Comparison of ENCODE assay signal across 8 mouse cellular contexts in genomic region chr3:41565410-41565823, GRCm38 (mm10). TPM values are rescaled to one million over a fixed set of nuclear protein-coding genes. Genes with fewer than 3 reads are reported as not detected.
A peak's percentile ranks its signal among the peaks of the same experiment; 100 is the strongest.
DNase-seq lines count a peak whose midpoint lies in the region; ATAC-seq and TF ChIP-seq lines count a peak whose summit lies in the region.

No protein-coding gene starts in this region.

- peak overlapping the region; percentile 38; the same call in 1 of the 2 replicates for H3K27ac ChIP-seq in brown adipose tissue, adult 24 weeks (replicated peaks; ENCODE audit: low read depth, low read length)
- H3K27ac ChIP-seq in heart, embryonic 14.5 days (replicated peaks in 1 of 2; ENCODE audit: control insufficient read depth in 1 of 2, insufficient read depth in 1 of 2, low read depth in 2 of 2, low read length in 2 of 2) = peak overlapping the region; percentile 89 to 98
- peak overlapping the region; percentile 96 for H3K27ac ChIP-seq in liver, embryonic 13.5 days
- H3K27ac ChIP-seq in stomach, embryonic 15.5 days = peak overlapping the region; percentile 92

- peak overlapping the region; percentile 82 for H3ac ChIP-seq in C2C12 (ENCODE audit: control insufficient read depth, insufficient read length, low read depth)

- peak overlapping the region; percentile 92 for H3K9ac ChIP-seq in heart, embryonic 14.5 days (ENCODE audit: low read length)
- peak overlapping the region; percentile 96 for H3K9ac ChIP-seq in liver, embryonic 13.5 days
- H3K9ac ChIP-seq in stomach, embryonic 15.5 days = peak overlapping the region; percentile 85

- peak; percentile 92 for DNase-seq in kidney, postnatal 14 days
- peak; percentile 80 for DNase-seq in liver, embryonic 13.5 days
- DNase-seq in neural tube, embryonic 10.5 days (ENCODE audit: extremely low spot score, low spot score) = peak; percentile 85

- no peaks in the 10 kb centered on the region for H3K27me3 ChIP-seq in C2C12 (ENCODE audit: control insufficient read depth, insufficient read depth, insufficient read length)
- no peaks in the 10 kb centered on the region for H3K27me3 ChIP-seq in heart, embryonic 14.5 days (ENCODE audit: control insufficient read depth, insufficient read depth, low read length)
- no peaks in the 10 kb centered on the region for H3K27me3 ChIP-seq in liver, embryonic 13.5 days
- no peaks in the 10 kb centered on the region for H3K27me3 ChIP-seq in stomach, embryonic 15.5 days (replicated peaks)

- H3K9me3 ChIP-seq in heart, embryonic 14.5 days (ENCODE audit: control insufficient read depth, low read length) = no peaks in the 10 kb centered on the region
- no peaks in the 10 kb centered on the region for H3K9me3 ChIP-seq in liver, embryonic 13.5 days (replicated peaks)
- no peaks in the 10 kb centered on the region for H3K9me3 ChIP-seq in stomach, embryonic 15.5 days

- H3K4me1 ChIP-seq in brown adipose tissue, adult 24 weeks (ENCODE audit: control insufficient read depth, insufficient read depth, insufficient read length, low read length) = no peaks in the 10 kb centered on the region
- H3K4me1 ChIP-seq in heart, embryonic 14.5 days (ENCODE audit: control insufficient read depth in 2 of 2, insufficient read depth in 2 of 2, low read length in 2 of 2) = peaks cover 3 to 9% of the 10 kb centered on the region in 2 experiments; a peak in 2 of 4 replicates
- peaks cover 56% of the 10 kb centered on the region for H3K4me1 ChIP-seq in liver, embryonic 13.5 days (replicated peaks)
- H3K4me1 ChIP-seq in stomach, embryonic 15.5 days = 0 out of 2 replicates have a peak, but pooled peaks cover 4% of the 10 kb centered on the region

- peaks cover 44% of the 10 kb centered on the region for H3K79me3 ChIP-seq in C2C12 (ENCODE audit: low read depth)

- ATAC-seq in erythroid progenitor cell, adult 5-6 weeks (replicated peaks; ENCODE audit: low FRiP score, poor library complexity, severe bottlenecking) = peak; percentile 72
- peak; percentile 49 for ATAC-seq in heart, embryonic 14.5 days (ENCODE audit: insufficient number of reproducible peaks, insufficient read depth, low FRiP score, low read depth)
- ATAC-seq in liver, embryonic 13.5 days (ENCODE audit: low read depth) = peak; percentile 70
- ATAC-seq in stomach, embryonic 15.5 days (ENCODE audit: insufficient read depth, low FRiP score, low read depth) = peak; percentile 68

- WGBS in heart, embryonic 14.5 days = under 1% methylated on average over 42 of the region's 61 CpGs
- WGBS in liver, embryonic 13.5 days (ENCODE audit: insufficient replicate concordance) = 1% methylated on average over 48 of the region's 61 CpGs
- under 1% methylated on average over 55 of the region's 61 CpGs for WGBS in stomach, embryonic 15.5 days

- peaks cover 54% of the 10 kb centered on the region for H3K79me2 ChIP-seq in C2C12 (ENCODE audit: control insufficient read depth, insufficient read depth)

- H3K36me3 ChIP-seq in C2C12 (ENCODE audit: control insufficient read depth, insufficient read depth) = no peaks in the 10 kb centered on the region
- no peaks in the 10 kb centered on the region for H3K36me3 ChIP-seq in heart, embryonic 14.5 days (ENCODE audit: control insufficient read depth, insufficient read depth, low read length)
- no peaks in the 10 kb centered on the region for H3K36me3 ChIP-seq in liver, embryonic 13.5 days
- no peaks in the 10 kb centered on the region for H3K36me3 ChIP-seq in stomach, embryonic 15.5 days

- peak overlapping the region; percentile 88 for H3K4me2 ChIP-seq in heart, embryonic 14.5 days (ENCODE audit: low read length)
- H3K4me2 ChIP-seq in liver, embryonic 13.5 days = peak overlapping the region; percentile 97
- peak overlapping the region; percentile 96 for H3K4me2 ChIP-seq in stomach, embryonic 15.5 days

- peak; percentile 7 for TF ChIP-seq CTCF in C2C12 (IDR thresholded peaks at IDR 0.05; ENCODE audit: control insufficient read depth, insufficient read depth, insufficient read length)

- H3K4me3 ChIP-seq in C2C12 (ENCODE audit: insufficient read depth, poor library complexity, severe bottlenecking) = peak overlapping the region; percentile 50
- H3K4me3 ChIP-seq in brown adipose tissue, adult 24 weeks (ENCODE audit: insufficient read depth, low read depth, low read length) = peak overlapping the region; percentile 92
- peak overlapping the region; percentile 70 to 86 for H3K4me3 ChIP-seq in heart, embryonic 14.5 days (ENCODE audit: control insufficient read depth in 1 of 2, insufficient read depth in 1 of 2, low read depth in 1 of 2, low read length in 2 of 2)
- peak overlapping the region; percentile 82 for H3K4me3 ChIP-seq in liver, embryonic 13.5 days (replicated peaks)
- H3K4me3 ChIP-seq in stomach, embryonic 15.5 days (replicated peaks) = peak overlapping the region; percentile 69

TF ChIP-seq in C2C12, 6 proteins besides CTCF, POLR2A, EP300 and RAD21:
- TF ChIP-seq USF1 (IDR thresholded peaks at IDR 0.05; ENCODE audit: low read depth) (no peak), MYOD1 (IDR thresholded peaks at IDR 0.05; ENCODE audit: control insufficient read depth, insufficient read length, low read depth) (no peak), CEBPB (IDR thresholded peaks at IDR 0.05; ENCODE audit: low read depth) (no peak), MYOG (IDR thresholded peaks at IDR 0.05; ENCODE audit: control insufficient read depth, extremely low read depth, insufficient read length) (no peak), MAX (IDR thresholded peaks at IDR 0.05) (no peak), FOSL1 (IDR thresholded peaks at IDR 0.05; ENCODE audit: insufficient read depth, low read length, poor library complexity, severe bottlenecking) (no peak)

RNA-seq across cellular contexts. Expression of gene Jade1, which starts 9.9 kb away (rescaled TPM):
- polyA plus RNA-seq in C2C12 (2012; fragmentation: generic; extraction: Trizol) = 25.1 TPM
- polyA plus RNA-seq in brown adipose tissue, adult 24 weeks (2012; ENCODE audit: insufficient read depth, insufficient read length, missing spikeins) = 22.5 and 25.2 TPM in 2 replicates
- 35.0 and 40.2 TPM in 2 replicates for total RNA-seq in erythroid progenitor cell, adult 5-6 weeks (2015; ENCODE audit: low replicate concordance)
- 34.0 and 38.2 TPM in 2 replicates for total RNA-seq in erythroid progenitor cell, adult 5-6 weeks (2017; ENCODE audit: low replicate concordance)
- 16.9 and 17.3 TPM in 2 replicates for polyA plus RNA-seq in heart, embryonic 14.5 days (2014; fragmentation: Nextera tagmentation; extraction: Ambion mirVana)
- 11.3 and 12.7 TPM in 2 replicates for polyA plus RNA-seq in liver, embryonic 13.5 days (2015; fragmentation: Nextera tagmentation; extraction: Ambion mirVana)
- polyA plus RNA-seq in stomach, embryonic 15.5 days (2015; fragmentation: Nextera tagmentation; extraction: Ambion mirVana) = 17.0 and 17.5 TPM in 2 replicates

Comparison
In these comparisons a context has a peak if more than half of its experiments do, and no peak if none do; other contexts are left out.
1. Peak in every context shown above with its lines: DNase-seq, ATAC-seq, H3K4me3 ChIP-seq and H3K27ac ChIP-seq.
2. H3K27ac ChIP-seq: peak in every context shown above with its lines; median percentile 96 in liver, embryonic 13.5 days; 94 in heart, embryonic 14.5 days; 92 in stomach, embryonic 15.5 days; 38 in brown adipose tissue, adult 24 weeks.